Mouse (Mus musculus): ENCODE measurements around the gene Elmo1. TPM values are rescaled to one million over a fixed set of nuclear protein-coding genes. Genes with fewer than 3 reads are reported as not detected.
A peak's percentile ranks its signal among the peaks of the same experiment; 100 is the strongest.

Elmo1 gene
- total and polyA plus RNA-seq, 2 experiments from 2014 or later: 35.2 to 36.4 TPM

- no peak for DNase-seq (ENCODE audit: low spot score)
- H3K4me1 ChIP-seq (ENCODE audit: insufficient read depth, low read length): peaks cover 5% of the 10 kb centered on the region; the same call in 1 of the 2 replicates
- H3K4me2 ChIP-seq (ENCODE audit: low read depth, low read length, poor library complexity, severe bottlenecking): no peak overlapping the region
- H3K9ac ChIP-seq (replicated peaks; ENCODE audit: low read length, poor library complexity, severe bottlenecking): no peak overlapping the region
- no peak overlapping the region for H3K4me3 ChIP-seq (ENCODE audit: low read depth, low read length)
- TF ChIP-seq CTCF (IDR thresholded peaks at IDR 0.05): no peak
- H3K9me3 ChIP-seq (ENCODE audit: low read length): no peaks in the 10 kb centered on the region
- H3K36me3 ChIP-seq (ENCODE audit: insufficient read depth, low read length): no peaks in the 10 kb centered on the region
- 94% methylated on average over 2 of the region's 2 CpGs for WGBS
- no peaks in the 10 kb centered on the region for H3K27me3 ChIP-seq (ENCODE audit: insufficient read depth, low read length)
- ATAC-seq (ENCODE audit: low FRiP score): no peak
- no peak overlapping the region for H3K27ac ChIP-seq (ENCODE audit: low read depth, low read length)
Observed at GRCm38 (mm10) chr13:20352631-20353030, 262.2 kb downstream of the Elmo1 start.

- Histone ChIP-seq H3K36me3 (ENCODE audit: insufficient read depth, low read length) (no peaks in the 10 kb centered on the region), H3K4me3 (ENCODE audit: low read depth, low read length) (no peak overlapping the region), H3K9ac (replicated peaks; ENCODE audit: low read length, poor library complexity, severe bottlenecking) (no peak overlapping the region), H3K27me3 (ENCODE audit: insufficient read depth, low read length) (no peaks in the 10 kb centered on the region), H3K9me3 (ENCODE audit: low read length) (no peaks in the 10 kb centered on the region), H3K4me2 (ENCODE audit: low read depth, low read length, poor library complexity, severe bottlenecking) (no peak overlapping the region), H3K4me1 (ENCODE audit: insufficient read depth, low read length) (peaks cover 5% of the 10 kb centered on the region; the same call in 1 of the 2 replicates), H3K27ac (ENCODE audit: low read depth, low read length) (peak overlapping the region; percentile 8; the same call in 1 of the 2 replicates)
- WGBS: 27% methylated on average over 10 of the region's 10 CpGs
- TF ChIP-seq CTCF (IDR thresholded peaks at IDR 0.05): peak; percentile 56
- DNase-seq (ENCODE audit: low spot score): peak; percentile 58
- ATAC-seq (ENCODE audit: low FRiP score): peak; percentile 67
Observed at GRCm38 (mm10) chr13:20353862-20354603, 263.6 kb downstream of the Elmo1 start.

DNA sequence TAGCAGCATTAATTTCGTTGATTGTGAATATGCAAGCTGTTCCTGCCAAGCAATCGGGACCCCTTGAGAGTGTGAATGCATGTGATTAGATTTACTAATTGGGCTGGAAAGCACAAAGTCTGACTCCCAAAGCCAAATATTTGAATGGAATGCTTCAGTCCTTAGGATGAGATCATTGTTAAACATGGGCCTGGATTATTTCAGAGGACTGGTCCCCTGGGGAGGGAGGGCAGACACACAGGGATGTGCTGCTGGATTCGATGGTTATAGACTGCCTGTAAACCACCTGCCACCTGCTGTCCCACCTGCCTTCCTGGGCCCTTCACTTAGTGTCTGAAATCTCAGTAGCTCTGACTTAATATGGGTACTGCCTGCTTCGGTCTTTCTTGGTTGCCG lies 264.2 kb downstream of the Elmo1 start:
- Histone ChIP-seq H3K4me3 (ENCODE audit: low read depth, low read length) (no peak overlapping the region), H3K36me3 (ENCODE audit: insufficient read depth, low read length) (no peaks in the 10 kb centered on the region), H3K9ac (replicated peaks; ENCODE audit: low read length, poor library complexity, severe bottlenecking) (no peak overlapping the region), H3K4me2 (ENCODE audit: low read depth, low read length, poor library complexity, severe bottlenecking) (no peak overlapping the region), H3K27me3 (ENCODE audit: insufficient read depth, low read length) (no peaks in the 10 kb centered on the region), H3K27ac (ENCODE audit: low read depth, low read length) (peak overlapping the region; percentile 8; the same call in 1 of the 2 replicates), H3K9me3 (ENCODE audit: low read length) (no peaks in the 10 kb centered on the region), H3K4me1 (ENCODE audit: insufficient read depth, low read length) (peaks cover 5% of the 10 kb centered on the region; the same call in 1 of the 2 replicates)
- no peak for TF ChIP-seq CTCF (IDR thresholded peaks at IDR 0.05)
- 24% methylated on average over 5 of the region's 5 CpGs for WGBS
- DNase-seq (ENCODE audit: low spot score) (peak; percentile 83), ATAC-seq (ENCODE audit: low FRiP score) (peak; percentile 59)

- WGBS: 76% methylated on average over 2 of the region's 2 CpGs
- no peak overlapping the region for H3K4me2 ChIP-seq (ENCODE audit: low read depth, low read length, poor library complexity, severe bottlenecking)
Observed at GRCm38 (mm10) chr13:20362541-20362940, 272.1 kb downstream of the Elmo1 start.

GRCm38 (mm10) chr13:20365828-20366593 lies 275.6 kb downstream of the Elmo1 start:
- DNase-seq (ENCODE audit: low spot score): no peak
- WGBS: 74% methylated on average over 7 of the region's 7 CpGs
- Histone ChIP-seq H3K9me3 (ENCODE audit: low read length) (no peaks in the 10 kb centered on the region), H3K4me3 (ENCODE audit: low read depth, low read length) (no peak overlapping the region), H3K36me3 (ENCODE audit: insufficient read depth, low read length) (no peaks in the 10 kb centered on the region), H3K27me3 (ENCODE audit: insufficient read depth, low read length) (no peaks in the 10 kb centered on the region), H3K27ac (ENCODE audit: low read depth, low read length) (no peak overlapping the region), H3K4me2 (ENCODE audit: low read depth, low read length, poor library complexity, severe bottlenecking) (no peak overlapping the region), H3K4me1 (ENCODE audit: insufficient read depth, low read length) (no peaks in the 10 kb centered on the region), H3K9ac (replicated peaks; ENCODE audit: low read length, poor library complexity, severe bottlenecking) (no peak overlapping the region)
- TF ChIP-seq CTCF (IDR thresholded peaks at IDR 0.05): no peak
- ATAC-seq (ENCODE audit: low FRiP score): no peak

More at GRCm38 (mm10) chr13:20362541-20362940, 272.1 kb downstream of the Elmo1 start:
- H3K9ac ChIP-seq (replicated peaks; ENCODE audit: low read length, poor library complexity, severe bottlenecking): no peak overlapping the region
- H3K36me3 ChIP-seq (ENCODE audit: insufficient read depth, low read length): no peaks in the 10 kb centered on the region
- no peak for TF ChIP-seq CTCF (IDR thresholded peaks at IDR 0.05)
- ATAC-seq (ENCODE audit: low FRiP score) (no peak), DNase-seq (ENCODE audit: low spot score) (no peak)
- H3K27me3 ChIP-seq (ENCODE audit: insufficient read depth, low read length): no peaks in the 10 kb centered on the region
- no peak overlapping the region for H3K4me3 ChIP-seq (ENCODE audit: low read depth, low read length)
- H3K27ac ChIP-seq (ENCODE audit: low read depth, low read length): no peak overlapping the region
- no peaks in the 10 kb centered on the region for H3K9me3 ChIP-seq (ENCODE audit: low read length)
- no peaks in the 10 kb centered on the region for H3K4me1 ChIP-seq (ENCODE audit: insufficient read depth, low read length)
